Mouse (Mus musculus) inflammation-experienced regulatory T-cells, adult 6 months (primary cell): Measurements from ENCODE around the gene Zranb3. TPM values are rescaled to one million over a fixed set of nuclear protein-coding genes. Genes with fewer than 3 reads are reported as not detected.

Source experiments
- ATAC-seq: one replicate; pipeline ENCODE4 v1.8.0; 2017
- polyA plus RNA-seq, 3 experiments: library from polyadenylated mRNA; unstranded; fragments of 100-300 nt; shearing (Covaris generic); gene quantifications; one replicate each; pipeline ENCODE4 v1.2.1; 2017

Zranb3 gene
- polyA plus RNA-seq, 3 experiments from 2014 or later: 0.94 to 5.1 (median 1.6) TPM

DNA sequence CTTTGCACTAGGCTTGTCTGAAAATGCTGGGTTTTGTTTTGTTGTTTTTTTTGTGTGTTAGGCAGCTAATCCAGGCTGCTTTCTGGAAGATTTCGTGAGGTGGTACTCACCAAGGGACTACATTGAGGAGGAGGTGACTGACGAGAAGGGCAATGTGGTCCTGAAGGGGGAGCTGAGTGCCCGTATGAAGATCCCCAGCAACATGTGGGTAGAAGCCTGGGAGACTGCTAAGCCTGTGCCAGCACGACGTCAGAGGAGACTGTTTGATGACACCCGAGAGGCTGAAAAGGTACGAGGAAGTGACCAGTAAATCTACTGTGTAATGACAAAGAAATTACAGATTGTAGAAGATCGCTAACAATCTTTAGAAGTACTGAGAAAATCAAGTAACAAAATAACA lies 165.6 kb downstream of the Zranb3 start:
- ATAC-seq: no peak

GRCm38 (mm10) chr1:127934322-127934721 lies 168.5 kb downstream of the Zranb3 start:
- ATAC-seq: no peak

DNA sequence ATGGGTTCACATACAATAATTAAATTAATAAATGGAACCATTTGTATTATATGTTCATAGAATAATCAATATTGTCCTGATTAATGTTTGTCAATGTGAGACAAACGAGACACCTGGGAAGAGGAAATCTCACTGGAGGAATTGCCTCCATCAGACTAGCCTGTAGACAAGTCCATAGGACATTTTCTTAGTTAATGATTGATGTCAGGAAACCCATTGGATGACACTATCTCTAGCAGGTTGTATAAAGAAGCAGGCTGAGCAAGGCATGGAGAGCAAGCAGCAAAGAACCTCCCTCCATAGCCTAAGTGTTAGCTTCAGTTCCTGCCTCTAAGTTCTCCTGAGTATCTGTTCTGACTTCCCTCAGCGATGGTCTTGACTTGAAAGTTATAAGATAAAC lies 169.4 kb downstream of the Zranb3 start:
- no peak for ATAC-seq

DNA sequence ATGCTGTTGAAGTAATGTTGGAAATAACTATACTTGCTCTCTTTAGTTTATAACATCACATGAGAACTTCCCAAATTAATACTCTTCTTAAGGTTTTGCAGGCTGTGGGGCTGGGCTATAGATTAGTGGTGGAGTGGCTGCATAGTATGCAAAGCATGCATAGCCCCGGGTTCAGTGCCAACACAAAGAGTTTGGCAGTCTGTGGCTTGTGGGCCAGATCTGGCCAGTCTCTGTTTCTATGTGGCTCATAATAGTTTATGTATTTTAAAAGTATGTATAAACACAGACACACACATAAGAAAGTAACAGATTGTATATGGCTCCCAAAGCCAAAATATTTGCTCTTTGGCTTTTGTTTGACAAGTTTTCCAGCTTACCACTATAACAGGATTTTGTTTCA lies 187.0 kb downstream of the Zranb3 start:
- no peak for ATAC-seq

DNA sequence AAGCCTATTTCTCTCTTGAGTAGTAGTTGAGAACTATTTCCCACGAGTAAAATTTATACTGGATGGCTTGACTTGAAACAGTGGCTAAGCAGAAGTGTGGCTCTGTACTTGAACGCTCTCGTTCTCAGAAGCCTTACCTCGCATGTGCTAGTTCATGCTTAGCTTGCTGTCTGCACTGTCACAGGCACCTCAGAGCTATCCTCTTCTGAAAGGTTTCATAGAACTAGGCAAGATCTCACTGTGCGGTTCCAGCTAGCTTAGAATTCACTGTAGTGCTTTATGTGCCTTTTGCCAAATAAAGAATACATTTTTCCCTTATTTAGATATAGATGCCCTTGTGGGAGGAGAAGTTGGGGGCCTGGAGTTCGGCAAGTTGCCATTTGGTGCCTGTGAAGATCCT lies 187.5 kb downstream of the Zranb3 start:
- no peak for ATAC-seq

DNA sequence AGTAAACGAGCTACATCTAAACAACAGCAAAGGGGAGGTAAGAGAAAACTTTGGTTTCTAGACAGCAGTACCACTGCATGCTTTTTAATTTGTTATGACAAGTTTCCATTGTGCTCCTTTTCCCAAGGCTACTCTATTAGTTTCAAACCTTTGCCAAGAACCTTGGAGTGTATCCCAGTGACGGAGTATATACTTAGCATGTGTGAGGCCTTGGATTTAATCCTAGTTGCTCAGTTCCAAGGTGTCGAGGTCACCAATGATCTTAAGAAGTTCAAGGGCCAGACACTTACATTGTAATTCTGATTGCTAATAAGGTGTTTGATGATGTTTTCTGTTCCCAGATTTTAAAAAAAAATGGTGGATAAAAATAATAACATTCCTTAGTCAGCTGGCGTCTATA lies 189.7 kb downstream of the Zranb3 start:
- ATAC-seq: no peak

DNA sequence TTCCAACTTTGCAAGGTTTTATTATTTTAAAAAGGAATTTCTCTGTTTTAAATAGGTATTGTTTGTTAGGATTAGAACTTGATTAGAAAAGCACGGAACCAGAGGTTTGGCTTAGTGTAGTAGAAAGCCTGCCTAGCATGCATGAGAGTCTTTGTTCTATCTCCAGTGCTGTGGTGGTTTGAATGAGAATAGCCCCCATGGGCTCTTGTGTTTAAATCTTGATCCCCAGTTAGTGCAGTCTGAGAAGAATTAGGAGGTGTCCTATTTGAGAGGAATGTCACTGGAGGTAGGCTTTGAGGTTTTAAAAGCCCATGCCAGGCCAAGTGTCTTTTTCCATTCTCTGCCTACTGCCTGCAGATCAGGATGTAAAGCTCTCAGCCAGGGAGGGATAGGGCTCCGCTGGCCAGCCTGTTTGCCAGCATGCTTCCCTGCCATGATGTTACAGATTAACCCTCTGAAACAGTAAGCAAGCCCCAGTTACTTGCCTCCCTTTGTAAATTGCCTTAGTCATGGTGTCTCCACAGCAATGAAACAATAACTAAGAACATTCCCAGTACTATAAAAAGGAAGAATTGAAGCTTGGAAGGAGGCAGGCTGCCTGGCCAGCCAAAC lies 198.0 kb downstream of the Zranb3 start:
- no peak for ATAC-seq

Other genes starting within 250 kb of the Zranb3 start
- gene Map3k19, start 248.0 kb downstream of the Zranb3 start, polyA plus RNA-seq: 1 to 10 TPM in 1 of 3 experiments, under 1 TPM in 1, not detected in 1; 0.32 to 1.2 TPM
- gene Rab3gap1, start 234.3 kb downstream of the Zranb3 start, polyA plus RNA-seq: 10 to 100 TPM; 48.3 to 83.3 (median 61.6) TPM
- gene R3hdm1, start 254 bp upstream of the Zranb3 start, polyA plus RNA-seq: 100 to 1,000 TPM in 2 of 3 experiments, 10 to 100 TPM in 1; 85.4 to 134 (median 108) TPM
- gene Ubxn4, start 140.9 kb upstream of the Zranb3 start, polyA plus RNA-seq: 10 to 100 TPM; 42.8 to 70.2 (median 61.6) TPM
- under 1 TPM; 0.08 to 0.53 (median 0.17) TPM for gene Lct, start 225.3 kb upstream of the Zranb3 start, polyA plus RNA-seq